Mouse (Mus musculus): Measurements from ENCODE around the gene Dusp5. TPM values are rescaled to one million over a fixed set of nuclear protein-coding genes. Genes with fewer than 3 reads are reported as not detected.

The Dusp5 gene
- total and polyA plus RNA-seq, 2 experiments from 2014 or later: 9.6 to 20.8 TPM

DNA sequence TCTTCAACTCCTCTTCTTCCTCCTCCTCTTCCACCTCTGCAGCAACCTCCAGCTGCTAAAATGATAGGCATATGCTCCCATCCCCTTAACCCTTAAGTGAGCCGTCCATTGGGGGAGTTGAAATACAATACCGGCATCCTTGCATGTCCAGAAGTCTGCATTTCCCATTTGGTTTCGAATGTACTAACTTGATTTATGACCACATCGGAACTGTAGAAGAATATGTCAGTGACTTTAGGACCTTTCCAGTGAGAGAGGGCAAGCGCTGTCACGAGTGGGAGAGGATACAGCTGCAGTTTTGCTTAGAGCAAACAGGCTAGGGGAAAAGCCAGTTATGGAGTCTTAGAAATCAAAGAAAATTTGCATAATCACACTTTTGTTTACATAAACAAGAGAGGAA, 3.8 kb downstream of the Dusp5 start:
- WGBS: 64% methylated on average over 6 of the region's 6 CpGs
- no peak for DNase-seq (ENCODE audit: low spot score)
- Histone ChIP-seq H3K36me3 (replicated peaks; ENCODE audit: control insufficient read depth, insufficient read depth, low read length) (peaks cover 27% of the 10 kb centered on the region), H3K9me3 (replicated peaks; ENCODE audit: control insufficient read depth, low read length) (no peaks in the 10 kb centered on the region), H3K4me2 (ENCODE audit: low read depth, low read length) (peak overlapping the region; percentile 86), H3K27ac (ENCODE audit: low read depth) (no peak overlapping the region), H3K4me3 (ENCODE audit: low read depth, low read length) (no peak overlapping the region), H3K27me3 (ENCODE audit: control insufficient read depth, insufficient read depth, low read length) (no peaks in the 10 kb centered on the region), H3K4me1 (ENCODE audit: control insufficient read depth, insufficient read depth) (peaks cover 32% of the 10 kb centered on the region), H3K9ac (replicated peaks; ENCODE audit: low read depth, low read length) (no peak overlapping the region)
- no peak for ATAC-seq (ENCODE audit: insufficient read depth, low read depth)
- TF ChIP-seq CTCF (IDR thresholded peaks at IDR 0.05; ENCODE audit: low read depth) (no peak), EP300 (IDR thresholded peaks at IDR 0.05; ENCODE audit: low read depth) (no peak)

GRCm38 (mm10) chr19:53533236-53533635, 4.3 kb downstream of the Dusp5 start:
- Histone ChIP-seq H3K9ac (replicated peaks; ENCODE audit: low read depth, low read length) (no peak overlapping the region), H3K4me3 (ENCODE audit: low read depth, low read length) (no peak overlapping the region), H3K36me3 (replicated peaks; ENCODE audit: control insufficient read depth, insufficient read depth, low read length) (peaks cover 32% of the 10 kb centered on the region), H3K4me1 (ENCODE audit: control insufficient read depth, insufficient read depth) (peaks cover 32% of the 10 kb centered on the region), H3K9me3 (replicated peaks; ENCODE audit: control insufficient read depth, low read length) (no peaks in the 10 kb centered on the region), H3K4me2 (ENCODE audit: low read depth, low read length) (no peak overlapping the region), H3K27me3 (ENCODE audit: control insufficient read depth, insufficient read depth, low read length) (no peaks in the 10 kb centered on the region), H3K27ac (ENCODE audit: low read depth) (no peak overlapping the region)
- TF ChIP-seq CTCF (IDR thresholded peaks at IDR 0.05; ENCODE audit: low read depth) (no peak), EP300 (IDR thresholded peaks at IDR 0.05; ENCODE audit: low read depth) (no peak)
- DNase-seq (ENCODE audit: low spot score): no peak
- ATAC-seq (ENCODE audit: insufficient read depth, low read depth): no peak
- WGBS: 89% methylated on average over 7 of the region's 7 CpGs

- peaks cover 34% of the 10 kb centered on the region for H3K4me1 ChIP-seq (ENCODE audit: control insufficient read depth, insufficient read depth)
These were observed 5.1 kb downstream of the Dusp5 start for GRCm38 (mm10) chr19:53533810-53534601.

DNA sequence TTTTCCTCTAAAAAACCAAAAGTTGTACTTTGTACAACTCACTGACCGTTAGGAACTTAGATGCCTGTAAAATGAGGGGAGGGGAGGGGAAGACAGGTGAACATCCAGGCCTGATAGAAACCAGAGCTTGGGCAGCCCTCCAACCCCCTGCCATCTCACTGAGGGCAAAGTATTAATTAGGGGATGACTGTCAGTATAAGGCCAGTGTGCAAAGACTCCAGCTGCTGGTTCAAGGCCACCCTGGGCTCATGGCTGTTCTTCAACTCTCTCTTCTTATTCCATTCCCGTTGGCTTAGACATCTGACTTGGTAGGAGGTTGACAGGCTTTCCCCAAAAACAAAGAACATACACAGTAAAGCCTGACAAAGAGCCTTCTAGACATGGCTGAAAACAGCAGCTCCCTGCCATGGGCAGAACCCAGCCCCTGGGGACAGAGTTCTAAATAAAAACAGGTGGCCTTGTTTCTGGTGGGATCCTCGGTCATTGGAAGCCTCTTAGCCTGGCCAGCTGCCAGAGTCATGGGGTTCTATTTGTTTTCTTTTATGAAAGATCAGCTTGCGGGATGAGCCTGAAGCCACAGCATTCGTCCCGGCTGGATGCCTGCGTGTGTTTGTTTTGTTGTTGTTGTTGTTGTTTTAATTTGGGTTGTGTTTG, 6.0 kb downstream of the Dusp5 start:
- Histone ChIP-seq H3K4me1 (ENCODE audit: control insufficient read depth, insufficient read depth) (peaks cover 34% of the 10 kb centered on the region), H3K27ac (ENCODE audit: low read depth) (no peak overlapping the region), H3K4me2 (ENCODE audit: low read depth, low read length) (no peak overlapping the region), H3K27me3 (ENCODE audit: control insufficient read depth, insufficient read depth, low read length) (no peaks in the 10 kb centered on the region), H3K9me3 (replicated peaks; ENCODE audit: control insufficient read depth, low read length) (no peaks in the 10 kb centered on the region), H3K36me3 (replicated peaks; ENCODE audit: control insufficient read depth, insufficient read depth, low read length) (peaks cover 40% of the 10 kb centered on the region), H3K4me3 (ENCODE audit: low read depth, low read length) (no peak overlapping the region), H3K9ac (replicated peaks; ENCODE audit: low read depth, low read length) (no peak overlapping the region)
- TF ChIP-seq CTCF (IDR thresholded peaks at IDR 0.05; ENCODE audit: low read depth) (no peak), EP300 (IDR thresholded peaks at IDR 0.05; ENCODE audit: low read depth) (no peak)
- ATAC-seq (ENCODE audit: insufficient read depth, low read depth) (no peak), DNase-seq (ENCODE audit: low spot score) (no peak)
- WGBS: 66% methylated on average over 7 of the region's 7 CpGs

More at GRCm38 (mm10) chr19:53533810-53534601, 5.1 kb downstream of the Dusp5 start:
- 85% methylated on average over 15 of the region's 15 CpGs for WGBS
- Histone ChIP-seq H3K9me3 (replicated peaks; ENCODE audit: control insufficient read depth, low read length) (no peaks in the 10 kb centered on the region), H3K27me3 (ENCODE audit: control insufficient read depth, insufficient read depth, low read length) (no peaks in the 10 kb centered on the region), H3K36me3 (replicated peaks; ENCODE audit: control insufficient read depth, insufficient read depth, low read length) (peaks cover 40% of the 10 kb centered on the region), H3K4me2 (ENCODE audit: low read depth, low read length) (no peak overlapping the region), H3K27ac (ENCODE audit: low read depth) (no peak overlapping the region), H3K4me3 (ENCODE audit: low read depth, low read length) (no peak overlapping the region), H3K9ac (replicated peaks; ENCODE audit: low read depth, low read length) (no peak overlapping the region)
- TF ChIP-seq CTCF (IDR thresholded peaks at IDR 0.05; ENCODE audit: low read depth): no peak
- TF ChIP-seq EP300 (IDR thresholded peaks at IDR 0.05; ENCODE audit: low read depth): no peak
- no peak for ATAC-seq (ENCODE audit: insufficient read depth, low read depth)
- no peak for DNase-seq (ENCODE audit: low spot score)

GRCm38 (mm10) chr19:53535421-53535820, 6.5 kb downstream of the Dusp5 start:
- Histone ChIP-seq H3K4me1 (ENCODE audit: control insufficient read depth, insufficient read depth) (peaks cover 28% of the 10 kb centered on the region), H3K4me2 (ENCODE audit: low read depth, low read length) (no peak overlapping the region), H3K36me3 (replicated peaks; ENCODE audit: control insufficient read depth, insufficient read depth, low read length) (peaks cover 45% of the 10 kb centered on the region), H3K9me3 (replicated peaks; ENCODE audit: control insufficient read depth, low read length) (no peaks in the 10 kb centered on the region), H3K27me3 (ENCODE audit: control insufficient read depth, insufficient read depth, low read length) (no peaks in the 10 kb centered on the region), H3K4me3 (ENCODE audit: low read depth, low read length) (no peak overlapping the region), H3K9ac (replicated peaks; ENCODE audit: low read depth, low read length) (no peak overlapping the region), H3K27ac (ENCODE audit: low read depth) (no peak overlapping the region)
- WGBS: 71% methylated on average over 6 of the region's 6 CpGs
- TF ChIP-seq EP300 (IDR thresholded peaks at IDR 0.05; ENCODE audit: low read depth) (no peak), CTCF (IDR thresholded peaks at IDR 0.05; ENCODE audit: low read depth) (no peak)
- ATAC-seq (ENCODE audit: insufficient read depth, low read depth): no peak
- no peak for DNase-seq (ENCODE audit: low spot score)

All from heart, postnatal 0 days (tissue).